Mouse (Mus musculus): ENCODE measurements around the gene Csnk2b.
"Not testable (repeated sequence)": the region's sequence is repeated elsewhere in the genome, so short reads cannot be mapped to it uniquely, and the experiment has no call there.

The Csnk2b gene

GRCm38 (mm10) chr17:35153077-35153476 is 31.2 kb upstream of the Csnk2b start:
- DNase-seq (ENCODE audit: extremely low read depth, low read depth, low spot score): no peak

GRCm38 (mm10) chr17:35152121-35152520 is 30.3 kb upstream of the Csnk2b start:
- no peak for DNase-seq (ENCODE audit: extremely low read depth, low read depth, low spot score)

- no peak for DNase-seq (ENCODE audit: extremely low read depth, low read depth, low spot score)
Measured at GRCm38 (mm10) chr17:35147922-35148639, 26.2 kb upstream of the Csnk2b start.

- DNase-seq (ENCODE audit: extremely low read depth, low read depth, low spot score): no peak
Measured at GRCm38 (mm10) chr17:35147348-35147747, 25.5 kb upstream of the Csnk2b start.

- DNase-seq (ENCODE audit: extremely low read depth, low read depth, low spot score): no peak
Measured at GRCm38 (mm10) chr17:35146139-35146538, 24.3 kb upstream of the Csnk2b start.

- DNase-seq (ENCODE audit: extremely low read depth, low read depth, low spot score): no peak
Measured at GRCm38 (mm10) chr17:35141971-35142370, 20.1 kb upstream of the Csnk2b start.

GRCm38 (mm10) chr17:35140490-35140996 is 18.7 kb upstream of the Csnk2b start:
- DNase-seq (ENCODE audit: extremely low read depth, low read depth, low spot score): no peak

GRCm38 (mm10) chr17:35139269-35139668 is 17.4 kb upstream of the Csnk2b start:
- no peak for DNase-seq (ENCODE audit: extremely low read depth, low read depth, low spot score)

GRCm38 (mm10) chr17:35135591-35136320 is 13.9 kb upstream of the Csnk2b start:
- no peak for DNase-seq (ENCODE audit: extremely low read depth, low read depth, low spot score)

GRCm38 (mm10) chr17:35134801-35135590 is 13.1 kb upstream of the Csnk2b start, which contains the start of gene Bag6:
Gene Bag6 (plus strand): TSS chr17:35135178.
- DNase-seq (ENCODE audit: extremely low read depth, low read depth, low spot score): no peak

- DNase-seq (ENCODE audit: extremely low read depth, low read depth, low spot score): no peak
Measured at GRCm38 (mm10) chr17:35133517-35133916, 11.7 kb upstream of the Csnk2b start.

- no peak for DNase-seq (ENCODE audit: extremely low read depth, low read depth, low spot score)
Measured at GRCm38 (mm10) chr17:35132174-35132560, 10.3 kb upstream of the Csnk2b start.

GRCm38 (mm10) chr17:35131500-35132173 is 9.8 kb upstream of the Csnk2b start, which contains the start of gene Apom:
Gene Apom (minus strand): TSS chr17:35132050.
- DNase-seq (ENCODE audit: extremely low read depth, low read depth, low spot score): no peak

GRCm38 (mm10) chr17:35131038-35131437 is 9.2 kb upstream of the Csnk2b start:
- DNase-seq (ENCODE audit: extremely low read depth, low read depth, low spot score): no peak

- DNase-seq (ENCODE audit: extremely low read depth, low read depth, low spot score): no peak
Measured at GRCm38 (mm10) chr17:35128996-35129395, 7.1 kb upstream of the Csnk2b start.

GRCm38 (mm10) chr17:35127017-35127416 is 5.2 kb upstream of the Csnk2b start:
- DNase-seq (ENCODE audit: extremely low read depth, low read depth, low spot score): no peak

- no peak for DNase-seq (ENCODE audit: extremely low read depth, low read depth, low spot score)
Measured at GRCm38 (mm10) chr17:35126206-35126611, 4.4 kb upstream of the Csnk2b start, which contains the start of gene D17H6S53E. Gene D17H6S53E (plus strand): TSS chr17:35126373.

- no peak for DNase-seq (ENCODE audit: extremely low read depth, low read depth, low spot score)
Measured at GRCm38 (mm10) chr17:35125578-35125977, 3.7 kb upstream of the Csnk2b start.

- no peak for DNase-seq (ENCODE audit: extremely low read depth, low read depth, low spot score)
Measured at GRCm38 (mm10) chr17:35125081-35125480, 3.2 kb upstream of the Csnk2b start.

- not testable (repeated sequence) for DNase-seq (ENCODE audit: extremely low read depth, low read depth, low spot score)
Measured at GRCm38 (mm10) chr17:35124261-35124896, 2.5 kb upstream of the Csnk2b start.
